Mouse (Mus musculus) adrenal gland, adult 18-20 months (tissue): ENCODE results near the gene Acbd5. TPM values are rescaled to one million over a fixed set of nuclear protein-coding genes. Genes with fewer than 3 reads are reported as not detected.
"Not testable (repeated sequence)": the region's sequence is repeated elsewhere in the genome, so short reads cannot be mapped to it uniquely, and the experiment has no call there.

Source experiments
- DNase-seq, 2 experiments: peaks; one replicate each; pipeline ENCODE4 v3.0.0; 2021 to 2022; ENCODE audit warnings: low spot score in 2 of 2
- long read RNA-seq, 2 experiments: library from polyadenylated mRNA; stranded (forward); transcript quantifications; one replicate each; pipeline ENCODE4 v2.0.0; 2021
- total RNA-seq, 2 experiments: library from RNA; stranded (reverse); gene quantifications; 1 replicate in 1 of 2; 2 replicates in 1 of 2; pipeline ENCODE4 v1.2.3; 2021

Acbd5 gene
- total RNA-seq: 100 to 1,000 TPM in 1 of 2 experiments, 10 to 100 TPM in 1; 64.3 to 101 TPM
- long read RNA-seq, experiment 1, transcript Acbd5-204 (13 exons, 3,630 nt): minor isoform, 11 of 39 reads
- long read RNA-seq, experiment 1, transcript Acbd5-203 (13 exons, 3,725 nt): major isoform, 12 of 39 reads
- long read RNA-seq, experiment 1, partial matches to known transcripts: 4 of 39 reads
- long read RNA-seq, experiment 1, other reads (novel, unspliced or antisense): 7 of 39 reads
- long read RNA-seq, experiment 2, full-length matches to known transcripts: 115 of 164 reads
- long read RNA-seq, experiment 2, partial matches to known transcripts: 28 of 164 reads
- long read RNA-seq, experiment 2, other reads (novel, unspliced or antisense): 21 of 164 reads

DNA sequence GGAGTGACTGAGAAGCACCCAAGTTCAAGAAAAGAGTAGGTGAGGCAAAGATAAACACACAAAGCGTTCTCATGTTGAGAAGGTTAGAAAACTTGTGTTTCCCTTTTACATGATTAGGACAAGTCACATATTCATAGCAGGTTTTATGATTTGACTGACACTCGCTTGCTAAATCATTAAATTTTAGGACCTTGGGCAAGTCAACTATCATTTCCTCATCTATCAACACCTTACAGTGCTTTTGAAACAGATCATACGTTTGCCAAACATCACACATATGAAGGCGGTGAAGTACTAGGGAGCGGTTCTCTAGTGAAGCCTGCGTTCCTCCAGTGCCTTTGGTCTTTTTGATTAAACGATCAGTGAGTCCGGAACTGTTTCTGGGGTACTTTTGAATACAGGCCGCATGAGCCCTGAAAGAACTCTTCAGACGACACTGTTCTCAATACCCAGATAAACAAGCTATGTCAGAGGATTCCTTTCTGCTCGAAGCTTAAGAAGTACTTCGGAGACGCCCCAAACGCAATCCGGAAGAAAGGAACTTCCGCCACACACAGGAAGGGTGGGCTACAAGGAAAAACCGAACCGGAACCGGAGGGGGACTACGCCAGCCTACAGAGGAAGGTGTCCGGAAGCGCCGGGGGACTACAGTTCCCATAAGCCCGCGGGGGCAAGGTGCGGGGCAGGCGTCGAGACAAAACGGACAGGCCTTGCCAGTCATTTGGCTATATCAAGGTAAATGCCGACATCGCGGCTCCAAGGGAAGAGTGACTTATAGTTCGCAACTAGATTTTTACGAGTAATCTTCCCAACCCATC, at the start of gene Acbd5:
Gene Acbd5 (plus strand): TSS at position 616 of the 818 bp plus-strand sequence.
- DNase-seq: peak; percentile 87

DNA sequence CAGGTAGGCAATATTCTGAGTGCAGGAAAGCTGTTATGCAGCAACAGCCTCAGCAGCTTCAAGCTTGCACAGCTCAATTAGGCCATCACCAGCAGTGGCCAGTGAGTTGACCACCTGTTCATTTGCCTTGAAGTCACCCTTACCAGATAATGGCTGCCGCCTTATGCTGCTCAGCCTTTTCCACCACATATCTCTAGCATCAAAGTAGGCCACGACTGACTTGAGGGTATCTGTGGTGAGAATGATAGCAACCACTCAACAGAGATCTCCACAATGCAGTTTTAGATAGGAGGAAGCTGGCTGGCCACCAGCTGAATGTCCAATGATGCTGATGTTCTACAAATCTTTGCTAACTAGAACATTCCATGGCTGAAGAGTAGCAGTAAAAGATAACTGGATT, 48.8 kb upstream of the Acbd5 start:
- DNase-seq: no peak

DNA sequence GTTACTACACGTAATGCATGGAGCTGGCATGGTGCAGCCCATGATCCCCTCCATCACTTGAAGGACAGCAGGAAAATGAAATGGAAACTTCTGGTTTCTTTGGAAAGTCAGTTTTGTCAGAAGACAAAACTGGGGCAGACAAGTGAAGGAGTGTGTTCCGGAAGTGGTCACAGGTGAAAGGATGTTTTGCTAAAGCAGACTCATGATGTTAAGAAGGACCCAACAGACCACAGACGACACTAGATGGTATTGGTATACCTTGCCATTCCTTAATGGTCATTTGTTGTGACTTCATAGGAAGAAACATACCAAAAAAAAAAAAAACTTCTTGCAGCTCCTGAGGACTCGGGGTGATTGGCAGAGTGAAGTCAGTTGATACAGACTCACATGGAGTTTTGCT, 46.6 kb upstream of the Acbd5 start:
- no peak for DNase-seq

DNA sequence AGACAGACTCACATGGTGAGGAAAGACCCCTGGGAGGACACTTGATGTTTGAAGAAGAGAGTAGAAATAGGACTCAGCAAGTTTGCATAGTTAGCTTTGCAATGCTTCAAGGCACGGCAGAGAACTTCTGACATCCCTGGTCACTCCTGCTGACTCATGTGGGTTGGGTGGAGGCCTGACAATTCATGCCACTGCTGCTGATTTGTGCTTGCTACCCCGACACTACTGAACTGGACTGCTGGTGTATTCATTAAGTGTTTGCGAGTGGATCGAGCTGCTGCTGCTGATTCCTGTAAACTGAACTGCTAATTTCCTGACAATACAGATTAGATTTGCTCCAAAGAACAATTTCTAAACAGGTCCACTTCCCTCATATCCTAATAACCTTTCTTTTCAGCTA, 46.2 kb upstream of the Acbd5 start:
- peak in 1 of 2 experiments; percentile 36 for DNase-seq

DNA sequence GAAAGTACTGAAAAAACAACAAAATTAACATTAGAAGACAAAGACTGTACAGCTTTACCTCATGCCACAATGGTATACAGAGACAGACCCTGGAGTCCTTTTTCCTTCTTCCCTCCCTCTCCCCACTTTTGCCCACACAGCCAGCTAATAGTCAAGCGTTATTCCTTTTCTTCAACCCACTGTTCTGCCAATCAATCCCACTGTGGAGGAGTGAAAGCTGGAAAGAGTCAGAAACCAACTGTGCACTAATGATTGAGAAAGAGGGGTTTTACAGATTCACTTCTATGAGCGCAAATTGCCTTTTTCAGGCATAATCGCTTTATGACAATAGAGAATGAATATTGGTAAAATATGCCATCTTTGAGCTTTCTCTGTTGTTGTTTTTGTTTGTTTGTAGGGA, 44.9 kb upstream of the Acbd5 start:
- no peak for DNase-seq

DNA sequence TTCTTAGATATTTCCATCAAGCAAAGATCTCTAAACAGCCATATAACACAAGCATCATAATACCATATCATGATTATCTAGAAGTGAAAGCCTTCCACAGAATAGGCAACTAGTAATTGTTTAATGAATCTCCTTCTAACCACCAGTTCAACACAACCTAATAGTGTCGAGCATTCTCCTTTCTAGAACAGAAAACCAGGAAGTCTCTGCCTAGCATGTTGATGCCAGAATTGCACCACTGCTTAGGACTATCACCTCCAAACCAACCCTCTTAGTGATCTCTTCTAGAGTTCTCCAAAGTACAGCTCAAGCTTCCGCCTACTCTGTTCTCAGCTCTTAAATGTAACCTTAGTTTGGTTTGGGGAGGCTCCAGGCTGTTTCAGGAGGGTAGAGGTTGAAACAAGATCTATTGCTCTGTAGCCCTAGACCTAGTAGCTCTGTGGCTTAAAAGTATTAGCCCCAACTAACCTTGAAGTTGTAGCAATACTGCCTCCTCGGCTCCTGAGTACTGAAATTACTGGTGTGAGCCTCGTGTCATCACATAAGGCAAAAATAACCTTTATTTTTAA, 44.2 kb upstream of the Acbd5 start:
- DNase-seq: no peak

DNA sequence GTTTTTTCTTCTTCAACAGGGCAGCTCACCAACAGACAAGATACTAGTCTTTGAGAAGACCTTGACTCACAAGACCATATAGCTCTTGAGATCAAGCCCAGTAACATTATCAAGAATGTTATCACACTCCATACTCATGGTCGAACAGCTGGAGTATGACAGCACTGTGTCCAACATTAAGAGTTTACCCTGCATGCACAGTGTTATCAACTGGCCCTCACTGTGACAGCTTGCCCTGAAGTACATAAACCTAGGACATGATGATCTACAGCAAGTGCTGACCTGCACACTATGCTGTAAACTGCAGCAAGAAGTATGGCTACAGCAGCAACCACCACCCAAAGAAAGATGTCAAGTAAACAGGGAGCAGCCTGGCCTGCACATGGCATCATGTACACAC, 41.6 kb upstream of the Acbd5 start:
- no peak for DNase-seq

DNA sequence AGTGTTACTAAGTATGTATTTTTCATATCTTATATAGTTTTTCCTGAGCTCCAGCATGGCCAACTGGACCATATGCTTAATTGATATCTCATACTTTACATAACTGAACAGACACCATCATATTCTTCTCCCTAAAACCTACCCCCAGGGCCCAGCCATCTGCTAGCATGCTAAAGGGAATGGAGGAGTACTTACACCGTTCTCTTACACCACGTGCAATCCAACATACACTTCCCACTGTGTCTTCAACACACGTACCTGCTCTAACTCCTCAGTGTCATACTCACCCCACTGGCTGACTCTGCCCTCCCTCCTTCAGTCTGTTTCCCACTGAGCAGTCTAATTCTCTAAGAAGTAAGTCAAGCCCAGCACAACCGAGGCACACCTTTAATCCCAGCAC, 39.1 kb upstream of the Acbd5 start:
- no peak for DNase-seq

DNA sequence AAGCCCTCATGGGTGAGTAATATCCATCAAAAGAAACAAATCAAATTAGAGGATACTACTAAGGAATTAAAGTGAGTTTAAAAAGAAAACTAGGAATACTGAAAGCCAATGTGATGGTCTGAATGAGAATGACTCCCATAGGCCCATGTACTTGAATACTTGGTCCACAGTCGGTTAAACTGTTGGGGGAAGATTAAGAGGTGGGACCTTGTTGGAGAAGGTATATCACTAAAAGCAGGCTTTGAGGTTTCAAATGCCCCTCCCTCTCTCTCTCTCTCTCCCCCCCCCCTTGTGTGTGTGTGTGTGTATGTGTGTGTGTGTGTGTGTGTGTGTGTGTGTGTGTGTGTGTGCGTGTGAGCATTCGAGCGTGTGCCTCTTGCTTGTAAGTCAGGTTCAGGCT, 37.3 kb upstream of the Acbd5 start:
- DNase-seq: no peak

DNA sequence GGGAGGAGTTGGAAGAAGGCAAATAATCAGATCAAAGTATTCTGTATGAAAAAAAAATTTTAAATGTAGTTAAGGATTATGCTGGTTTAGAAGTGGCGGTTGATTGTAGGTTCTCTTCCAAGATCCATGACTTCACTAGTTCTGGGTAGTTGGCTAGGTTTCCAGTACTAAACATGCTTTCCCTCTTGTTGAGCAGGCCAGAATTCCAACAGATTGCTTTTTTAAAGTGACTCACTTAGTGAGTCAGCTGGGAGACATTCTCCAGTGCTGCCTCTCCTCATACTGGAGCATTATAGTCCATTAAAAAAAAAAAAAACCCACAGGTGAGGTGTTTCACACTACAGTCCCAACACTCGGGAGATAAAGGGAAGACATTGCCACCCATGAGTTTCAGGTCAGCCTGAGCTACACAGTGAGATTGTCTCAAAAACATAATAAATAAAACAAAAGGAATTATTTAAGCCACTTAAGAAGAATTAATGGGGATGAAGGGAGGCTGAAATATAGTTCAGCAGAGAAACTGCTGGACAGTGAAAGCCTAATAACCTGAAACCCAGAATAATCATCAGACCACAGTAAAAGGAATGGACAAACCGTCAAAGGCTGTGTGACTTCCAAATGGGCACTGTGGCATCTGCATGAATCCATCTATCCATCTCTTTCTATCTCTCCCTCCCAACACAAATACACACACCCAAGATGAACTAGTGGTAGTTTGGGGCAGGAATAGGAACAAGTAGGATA, 33.1 kb upstream of the Acbd5 start:
- no peak for DNase-seq

DNA sequence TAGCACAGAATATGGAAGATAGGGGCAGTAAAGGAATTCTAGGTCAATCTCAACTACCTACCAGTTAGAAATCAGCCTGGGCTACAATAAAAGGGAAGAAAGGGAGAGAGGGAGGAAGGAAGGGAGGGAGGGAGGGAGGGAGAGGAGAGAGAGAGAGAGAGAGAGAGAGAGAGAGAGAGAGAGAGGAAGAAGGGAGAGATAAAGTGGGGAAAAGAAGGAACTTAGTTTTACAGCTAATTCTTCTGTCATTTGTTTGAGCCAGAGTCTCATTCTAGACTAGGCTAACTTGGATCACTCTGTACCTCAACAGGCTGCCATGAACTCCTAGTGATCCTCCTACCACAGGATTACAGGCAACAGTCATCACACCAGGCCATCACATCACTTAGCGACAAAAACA, 32.5 kb upstream of the Acbd5 start:
- DNase-seq: no peak

DNA sequence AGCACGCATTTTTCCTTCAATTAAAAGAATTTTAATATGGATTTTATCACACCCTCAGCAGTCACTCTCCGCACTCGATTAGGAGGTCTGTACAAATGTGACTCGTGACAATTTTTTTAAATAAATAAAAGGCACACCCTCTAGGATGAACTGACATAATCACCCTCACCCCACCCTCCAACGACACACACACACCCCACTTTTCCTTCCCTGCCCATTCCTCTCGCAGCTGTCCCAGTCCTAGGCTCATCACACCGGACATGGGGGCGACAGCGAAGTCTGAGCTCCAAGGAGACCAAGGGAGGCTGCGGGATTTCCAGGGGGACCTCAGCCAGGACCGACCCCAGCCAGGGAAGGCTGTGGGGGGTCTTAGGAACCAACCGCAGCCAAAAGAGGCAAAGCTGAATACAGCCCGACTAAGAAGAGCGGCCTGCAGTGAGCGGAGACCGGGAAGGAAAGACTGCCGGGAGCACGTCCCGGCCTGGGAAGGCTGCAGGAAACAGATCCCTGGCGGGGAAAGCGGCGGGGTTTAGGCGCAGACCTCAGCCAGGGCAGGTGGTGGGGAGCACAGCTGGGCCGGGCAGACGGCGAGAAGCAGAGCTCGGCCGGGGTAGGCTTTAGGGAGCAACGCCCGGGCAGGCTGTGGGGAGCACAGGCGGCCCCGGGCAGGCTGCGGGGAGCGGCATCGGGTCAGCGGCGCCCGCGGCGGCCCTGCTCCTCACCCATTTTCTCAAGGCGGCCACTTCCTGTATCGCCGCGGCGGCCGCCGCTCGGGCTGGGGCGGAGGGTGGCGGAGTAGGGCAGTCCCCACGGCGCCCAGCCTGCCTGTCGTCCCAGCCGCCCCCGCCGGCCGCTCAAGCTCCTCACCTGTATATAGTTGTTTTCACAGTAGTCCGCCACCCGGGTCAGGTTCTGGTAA, 28.6 kb upstream of the Acbd5 start:
- no peak for DNase-seq

DNA sequence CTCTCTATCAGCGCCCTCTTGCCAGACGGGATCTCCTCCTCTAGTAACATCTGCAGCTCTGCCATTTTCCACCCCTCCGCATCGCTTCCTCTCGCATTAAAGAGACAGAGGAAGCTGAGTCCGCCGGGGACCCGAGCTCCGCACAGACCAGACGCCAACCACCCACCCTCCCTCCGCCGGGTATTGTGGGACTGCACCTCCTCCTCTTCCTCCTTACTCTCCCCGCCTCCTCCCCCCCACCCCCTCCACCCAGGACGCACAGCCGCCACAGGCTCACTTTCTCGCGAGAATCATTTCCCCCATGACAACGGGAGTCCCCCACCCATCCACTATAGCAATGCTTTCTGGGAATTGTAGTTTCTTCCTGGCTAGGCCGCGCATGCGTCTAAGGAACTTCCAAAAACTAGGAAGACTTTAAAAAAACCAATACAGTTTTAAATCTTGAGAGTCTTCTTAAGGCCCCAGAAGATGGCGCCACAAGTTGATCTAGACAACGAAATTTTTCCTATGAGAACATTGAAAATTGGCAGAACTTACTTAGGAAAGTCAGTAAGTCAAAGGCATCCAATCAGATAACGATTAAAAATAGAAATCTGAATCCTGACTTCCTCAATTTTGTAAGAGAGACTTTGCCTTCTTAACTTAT, 27.8 kb upstream of the Acbd5 start, which contains the start of gene Abi1:
Gene Abi1 (minus strand): TSS at position 241 of the 646 bp plus-strand sequence.
- DNase-seq: peak; percentile 84 to 90

DNA sequence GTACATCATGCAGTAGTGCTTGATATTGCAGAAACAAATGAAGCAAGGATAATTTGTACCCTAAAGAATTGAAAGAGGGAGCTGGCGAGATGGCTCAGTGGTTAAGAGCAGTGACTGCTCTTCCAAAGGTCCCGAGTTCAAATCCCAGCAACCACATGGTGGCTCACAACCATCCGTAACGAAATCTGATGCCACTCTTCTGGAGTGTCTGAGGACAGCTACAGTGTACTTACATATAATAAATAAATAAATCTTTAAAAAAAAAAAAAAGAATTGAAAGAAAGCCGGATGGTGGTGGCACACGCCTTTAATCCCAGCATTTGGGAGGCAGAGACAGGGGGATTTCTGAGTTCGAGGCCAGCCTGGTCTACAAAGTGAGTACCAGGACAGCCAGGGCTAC, 27.3 kb upstream of the Acbd5 start:
- DNase-seq: not testable (repeated sequence)

DNA sequence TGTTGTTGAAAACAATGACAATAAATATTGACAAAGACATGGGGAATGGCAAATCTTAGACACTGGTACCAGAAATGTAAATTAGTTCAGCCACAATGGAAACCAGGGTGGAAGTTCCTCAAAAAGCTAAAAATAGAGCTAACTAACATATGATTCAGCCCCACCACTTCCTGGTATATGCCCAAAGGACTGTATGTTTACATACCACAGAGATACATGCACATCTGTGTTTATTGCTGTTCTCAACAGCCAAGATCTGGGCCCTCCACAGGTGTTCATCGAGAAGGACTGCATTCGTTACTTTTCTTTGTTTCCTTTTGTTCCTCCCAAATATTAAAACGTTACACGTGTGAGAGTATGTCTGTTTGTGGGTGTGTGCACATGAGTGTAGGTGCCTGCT, 26.5 kb upstream of the Acbd5 start:
- no peak for DNase-seq

DNA sequence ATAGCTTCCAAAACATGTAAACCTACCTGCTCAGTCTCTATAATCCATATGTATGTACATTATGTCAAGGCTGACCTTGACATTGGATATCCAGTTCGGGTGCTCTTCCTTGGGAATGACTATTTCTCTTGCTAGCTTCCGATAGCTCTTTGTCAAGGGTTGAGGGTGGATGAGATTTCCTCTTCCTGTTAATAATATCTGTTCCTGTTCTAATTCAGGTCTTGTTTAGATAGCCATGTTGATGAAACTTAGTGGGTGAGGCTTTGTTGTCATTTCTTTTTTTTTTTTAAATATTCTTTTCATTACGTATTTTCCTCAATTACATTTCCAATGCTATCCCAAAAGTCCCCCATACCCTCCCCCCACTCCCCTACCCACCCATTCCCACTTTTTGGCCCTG, 25.8 kb upstream of the Acbd5 start:
- DNase-seq: no peak

DNA sequence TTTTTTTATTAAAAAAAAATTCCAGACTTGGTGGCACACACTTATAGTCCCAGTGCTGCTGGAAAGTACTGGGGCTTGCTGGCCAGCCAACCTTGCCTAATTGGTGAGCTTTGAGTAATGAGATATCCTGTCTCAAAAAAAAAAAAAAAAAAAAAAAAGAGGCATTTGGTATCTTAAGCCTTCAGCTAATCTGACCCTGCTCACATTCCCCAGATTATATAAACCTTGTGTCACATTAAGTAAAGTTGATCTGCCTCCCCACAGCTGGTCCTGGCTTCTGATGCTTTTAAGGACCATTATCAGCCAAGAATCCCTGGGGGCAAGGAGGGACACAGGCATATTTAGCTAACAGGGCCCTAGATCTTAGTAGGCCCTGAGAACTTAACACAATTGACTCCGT, 22.3 kb upstream of the Acbd5 start:
- DNase-seq: no peak

DNA sequence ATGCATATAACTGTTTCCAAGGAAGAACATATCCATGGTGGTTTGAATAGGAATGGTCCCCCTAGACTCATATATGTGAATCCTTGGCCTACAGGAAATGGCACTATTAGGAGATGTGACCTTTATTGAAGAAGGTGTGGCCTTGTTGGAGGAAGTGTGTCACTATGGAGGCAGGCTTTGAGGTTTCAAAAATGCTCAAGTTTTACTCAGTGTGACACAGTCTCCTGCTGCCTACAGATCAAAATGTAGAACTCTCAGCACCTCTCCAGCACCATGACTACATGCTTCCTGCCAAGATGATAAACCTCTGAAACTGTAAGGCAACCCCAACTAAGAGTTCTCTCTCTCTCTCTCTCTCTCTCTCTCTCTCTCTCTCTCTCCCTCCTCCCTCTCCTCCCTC, 20.0 kb upstream of the Acbd5 start:
- no peak for DNase-seq

DNA sequence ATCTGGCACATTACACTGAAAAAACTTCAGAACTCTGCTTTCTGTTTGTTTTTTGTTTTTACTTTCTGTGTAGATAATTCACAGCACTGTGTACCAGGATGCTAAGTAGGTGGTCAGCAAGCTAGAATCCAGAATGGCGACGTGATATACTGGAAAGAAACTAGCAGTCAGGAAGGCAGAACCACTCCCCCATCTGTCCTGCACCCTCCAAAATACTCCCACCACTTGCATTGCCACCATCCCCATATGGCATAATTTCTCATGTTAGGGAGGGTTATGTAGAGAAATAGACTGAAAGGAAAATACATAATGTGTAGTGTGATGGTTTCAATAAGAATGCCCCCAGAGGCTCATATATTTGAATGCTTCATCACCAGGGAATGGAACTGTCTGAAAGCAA, 16.1 kb upstream of the Acbd5 start:
- no peak for DNase-seq

DNA sequence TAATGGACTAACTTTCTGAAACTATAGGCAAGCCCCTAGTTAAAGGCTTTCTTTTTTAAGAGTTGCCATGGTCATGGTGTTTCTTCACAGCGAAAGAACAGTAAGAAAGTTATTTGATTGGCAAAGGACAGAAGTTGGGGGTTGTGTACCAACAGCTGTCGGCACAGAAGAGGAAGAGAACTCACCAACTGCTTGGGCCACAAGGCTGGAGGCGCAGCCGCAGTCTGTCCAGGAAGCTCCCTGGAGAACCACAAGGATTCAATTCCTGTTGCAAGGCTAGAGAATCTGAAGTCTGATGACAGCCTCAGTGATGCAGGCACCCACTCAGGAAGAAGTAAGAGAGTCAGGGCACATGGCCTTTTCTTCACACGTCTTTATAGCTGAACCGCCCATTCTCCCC, 15.4 kb upstream of the Acbd5 start:
- no peak for DNase-seq
